In genomic region chr10:71291801-71292200, GRCm38 (mm10) we compare ENCODE assay signal across 8 mouse cellular contexts. TPM values are rescaled to one million over a fixed set of nuclear protein-coding genes. Genes with fewer than 3 reads are reported as not detected.
DNase-seq lines count a peak whose midpoint lies in the region; ATAC-seq and TF ChIP-seq lines count a peak whose summit lies in the region.

No protein-coding gene starts in this region.

- DNase-seq in hindbrain, embryonic 10.5 days (ENCODE audit: low spot score): no peak
- no peak for DNase-seq in hindbrain, postnatal 0 days (ENCODE audit: low spot score)
- DNase-seq in hindbrain, embryonic 11.5 days (ENCODE audit: low spot score): no peak
- no peak for DNase-seq in urinary bladder, postnatal 25 days (ENCODE audit: low spot score)
- no peak for DNase-seq in layer of hippocampus, postnatal 36 days
- no peak for DNase-seq in left cerebral cortex, postnatal 4 days

- H3K4me2 ChIP-seq in hindbrain, postnatal 0 days (ENCODE audit: low read depth, low read length): no peak overlapping the region
- no peak overlapping the region for H3K4me2 ChIP-seq in hindbrain, embryonic 11.5 days (replicated peaks; ENCODE audit: low read depth, low read length)

- no peak for TF ChIP-seq CTCF in hindbrain, postnatal 0 days (IDR thresholded peaks at IDR 0.05; ENCODE audit: low read depth)

- no peak for ATAC-seq in hindbrain, postnatal 0 days
- peak; percentile 14 for ATAC-seq in CD4-positive, CD25-positive, alpha-beta regulatory T cell, adult 4 months
- ATAC-seq in hindbrain, embryonic 11.5 days (ENCODE audit: low FRiP score): peak; percentile 15; the same call in 1 of the 2 replicates

- no peaks in the 10 kb centered on the region for H3K27me3 ChIP-seq in hindbrain, embryonic 10.5 days (ENCODE audit: insufficient read depth, poor library complexity, severe bottlenecking)
- no peaks in the 10 kb centered on the region for H3K27me3 ChIP-seq in hindbrain, postnatal 0 days (ENCODE audit: insufficient read depth, low read length)
- H3K27me3 ChIP-seq in hindbrain, embryonic 11.5 days (ENCODE audit: control insufficient read depth, insufficient read depth, low read length): no peaks in the 10 kb centered on the region
- peaks cover 13% of the 10 kb centered on the region for H3K27me3 ChIP-seq in megakaryocyte, embryonic 14.5 days (replicated peaks)

- H3K36me3 ChIP-seq in hindbrain, embryonic 10.5 days: no peaks in the 10 kb centered on the region
- H3K36me3 ChIP-seq in hindbrain, postnatal 0 days (ENCODE audit: insufficient read depth, low read length): no peaks in the 10 kb centered on the region
- no peaks in the 10 kb centered on the region for H3K36me3 ChIP-seq in hindbrain, embryonic 11.5 days (ENCODE audit: control insufficient read depth, insufficient read depth, low read length)
- H3K36me3 ChIP-seq in megakaryocyte, embryonic 14.5 days (replicated peaks; ENCODE audit: low read length): no peaks in the 10 kb centered on the region

- peak overlapping the region; percentile 32 for H3K4me3 ChIP-seq in hindbrain, embryonic 10.5 days
- no peak overlapping the region for H3K4me3 ChIP-seq in hindbrain, postnatal 0 days (ENCODE audit: low read length)
- H3K4me3 ChIP-seq in hindbrain, embryonic 11.5 days (ENCODE audit: low read depth, low read length): no peak overlapping the region
- H3K4me3 ChIP-seq in megakaryocyte, embryonic 14.5 days (replicated peaks): peak overlapping the region; percentile 64

- intact Hi-C loops in left cerebral cortex, postnatal 4 days (cut with DNase I): no loop called here

- 20% methylated on average over 4 of the region's 4 CpGs for WGBS in hindbrain, embryonic 10.5 days
- WGBS in hindbrain, postnatal 0 days: 20% methylated on average over 4 of the region's 4 CpGs
- WGBS in hindbrain, embryonic 11.5 days: 25% methylated on average over 4 of the region's 4 CpGs

- H3K4me1 ChIP-seq in hindbrain, embryonic 10.5 days (replicated peaks): peaks cover 17% of the 10 kb centered on the region
- 0 out of 2 replicates have a peak, but pooled peaks cover 4% of the 10 kb centered on the region for H3K4me1 ChIP-seq in hindbrain, postnatal 0 days (ENCODE audit: insufficient read depth, low read length)
- no peaks in the 10 kb centered on the region for H3K4me1 ChIP-seq in hindbrain, embryonic 11.5 days (replicated peaks; ENCODE audit: control insufficient read depth, insufficient read depth, low read length)
- peaks cover 24% of the 10 kb centered on the region for H3K4me1 ChIP-seq in megakaryocyte, embryonic 14.5 days

- H3K9ac ChIP-seq in hindbrain, postnatal 0 days (replicated peaks; ENCODE audit: low read length): no peak overlapping the region
- no peak overlapping the region for H3K9ac ChIP-seq in hindbrain, embryonic 11.5 days (ENCODE audit: low read depth, low read length)

- no peaks in the 10 kb centered on the region for H3K9me3 ChIP-seq in hindbrain, embryonic 10.5 days
- no peaks in the 10 kb centered on the region for H3K9me3 ChIP-seq in hindbrain, postnatal 0 days (ENCODE audit: low read length)
- H3K9me3 ChIP-seq in hindbrain, embryonic 11.5 days (ENCODE audit: control insufficient read depth, low read length): no peaks in the 10 kb centered on the region
- no peaks in the 10 kb centered on the region for H3K9me3 ChIP-seq in megakaryocyte, embryonic 14.5 days

- no peak overlapping the region for H3K27ac ChIP-seq in hindbrain, embryonic 10.5 days
- H3K27ac ChIP-seq in hindbrain, postnatal 0 days: no peak overlapping the region
- H3K27ac ChIP-seq in hindbrain, embryonic 11.5 days (ENCODE audit: low read depth, low read length): no peak overlapping the region

RNA-seq across cellular contexts. Expression of gene Ube2d1, which starts 6.7 kb away (rescaled TPM):
- 115 and 147 TPM in 2 replicates for polyA plus RNA-seq in hindbrain, embryonic 10.5 days (2016; fragmentation: Nextera tagmentation; extraction: Ambion mirVana)
- 58.8 and 72.3 TPM in 2 replicates for total RNA-seq in hindbrain, postnatal 0 days (2014; rRNA removed)
- 126 and 145 TPM in 2 replicates for polyA plus RNA-seq in hindbrain, postnatal 0 days (2015; fragmentation: Nextera tagmentation; extraction: Ambion mirVana)
- 10 to 100 TPM; 16.6 to 22.2 TPM for polyA plus RNA-seq in CD4-positive, CD25-positive, alpha-beta regulatory T cell, adult 4 months (2017; shearing (Covaris generic))
- 192 and 221 TPM in 2 replicates for polyA plus RNA-seq in hindbrain, embryonic 11.5 days (2014; fragmentation: Nextera tagmentation; extraction: Ambion mirVana)
- polyA plus RNA-seq in megakaryocyte, embryonic 14.5 days (2012; ENCODE audit: insufficient read depth, low replicate concordance): 5.0 and 6.5 TPM in 2 replicates
- total RNA-seq in layer of hippocampus, postnatal 36 days (2021): 10 to 100 TPM; 53.1 to 53.2 TPM
- 100 to 1,000 TPM; 126 to 141 TPM for total RNA-seq in left cerebral cortex, postnatal 4 days (2021)

RNA-seq across cellular contexts. Expression of gene Cisd1, which starts 53.0 kb away (rescaled TPM):
- 148 and 166 TPM in 2 replicates for polyA plus RNA-seq in hindbrain, embryonic 10.5 days (2016; fragmentation: Nextera tagmentation; extraction: Ambion mirVana)
- total RNA-seq in hindbrain, postnatal 0 days (2014; rRNA removed): 105 and 108 TPM in 2 replicates
- polyA plus RNA-seq in hindbrain, postnatal 0 days (2015; fragmentation: Nextera tagmentation; extraction: Ambion mirVana): 388 and 399 TPM in 2 replicates
- polyA plus RNA-seq in CD4-positive, CD25-positive, alpha-beta regulatory T cell, adult 4 months (2017; shearing (Covaris generic)): 10 to 100 TPM; 30.9 to 33.7 TPM
- polyA plus RNA-seq in hindbrain, embryonic 11.5 days (2014; fragmentation: Nextera tagmentation; extraction: Ambion mirVana): 145 and 152 TPM in 2 replicates
- 31.8 and 32.1 TPM in 2 replicates for polyA plus RNA-seq in megakaryocyte, embryonic 14.5 days (2012; ENCODE audit: insufficient read depth, low replicate concordance)
- 100 to 1,000 TPM; 126 to 147 TPM for total RNA-seq in layer of hippocampus, postnatal 36 days (2021)
- 100 to 1,000 TPM; 110 TPM for total RNA-seq in left cerebral cortex, postnatal 4 days (2021)

RNA-seq across cellular contexts. Expression of gene Tfam, which starts 53.7 kb away (rescaled TPM):
- polyA plus RNA-seq in hindbrain, embryonic 10.5 days (2016; fragmentation: Nextera tagmentation; extraction: Ambion mirVana): 66.9 and 78.3 TPM in 2 replicates
- total RNA-seq in hindbrain, postnatal 0 days (2014; rRNA removed): 13.1 and 14.4 TPM in 2 replicates
- 39.0 and 39.1 TPM in 2 replicates for polyA plus RNA-seq in hindbrain, postnatal 0 days (2015; fragmentation: Nextera tagmentation; extraction: Ambion mirVana)
- polyA plus RNA-seq in CD4-positive, CD25-positive, alpha-beta regulatory T cell, adult 4 months (2017; shearing (Covaris generic)): 10 to 100 TPM; 75.2 to 89.6 TPM
- polyA plus RNA-seq in hindbrain, embryonic 11.5 days (2014; fragmentation: Nextera tagmentation; extraction: Ambion mirVana): 93.9 and 101 TPM in 2 replicates
- 2.4 and 4.9 TPM in 2 replicates for polyA plus RNA-seq in megakaryocyte, embryonic 14.5 days (2012; ENCODE audit: insufficient read depth, low replicate concordance)
- total RNA-seq in layer of hippocampus, postnatal 36 days (2021): 10 to 100 TPM; 39.4 to 45.7 TPM
- 10 to 100 TPM; 43.4 to 45.3 TPM for total RNA-seq in left cerebral cortex, postnatal 4 days (2021)

RNA-seq across cellular contexts. Expression of gene Ipmk, which starts 55.8 kb away (rescaled TPM):
- polyA plus RNA-seq in hindbrain, embryonic 10.5 days (2016; fragmentation: Nextera tagmentation; extraction: Ambion mirVana): 15.5 and 20.0 TPM in 2 replicates
- total RNA-seq in hindbrain, postnatal 0 days (2014; rRNA removed): 17.3 and 19.0 TPM in 2 replicates
- polyA plus RNA-seq in hindbrain, postnatal 0 days (2015; fragmentation: Nextera tagmentation; extraction: Ambion mirVana): 14.0 and 14.4 TPM in 2 replicates
- 1 to 10 TPM; 2.9 to 4.1 TPM for polyA plus RNA-seq in CD4-positive, CD25-positive, alpha-beta regulatory T cell, adult 4 months (2017; shearing (Covaris generic))
- 20.9 and 21.4 TPM in 2 replicates for polyA plus RNA-seq in hindbrain, embryonic 11.5 days (2014; fragmentation: Nextera tagmentation; extraction: Ambion mirVana)
- polyA plus RNA-seq in megakaryocyte, embryonic 14.5 days (2012; ENCODE audit: insufficient read depth, low replicate concordance): 5.1 and 14.8 TPM in 2 replicates
- 10 to 100 TPM; 41.5 to 43.3 TPM for total RNA-seq in layer of hippocampus, postnatal 36 days (2021)
- 10 to 100 TPM; 42.1 to 42.9 TPM for total RNA-seq in left cerebral cortex, postnatal 4 days (2021)

Comparison
In these comparisons a context has a peak if more than half of its experiments do, and no peak if none do; other contexts are left out.
1. H3K4me3 ChIP-seq: peak in hindbrain, embryonic 10.5 days (single experiment) and megakaryocyte, embryonic 14.5 days (single experiment); none in hindbrain, postnatal 0 days (single experiment) and hindbrain, embryonic 11.5 days (single experiment).